Mouse (Mus musculus): ENCODE measurements around the gene Rae1. TPM values are rescaled to one million over a fixed set of nuclear protein-coding genes. Genes with fewer than 3 reads are reported as not detected.

Gene Rae1
- polyA plus RNA-seq, 1 experiment from 2014 or later, result 95.8 TPM

GRCm38 (mm10) chr2:173010220-173010717 lies 10.4 kb downstream of the Rae1 start:
- Histone ChIP-seq H3K4me2 (ENCODE audit: low read depth, low read length) (no peak overlapping the region), H3K9ac (ENCODE audit: low read length) (no peak overlapping the region), H3K4me1 (ENCODE audit: control insufficient read depth, insufficient read depth, low read length) (no peaks in the 10 kb centered on the region; the same call in 1 of the 2 replicates), H3K4me3 (ENCODE audit: low read length) (no peak overlapping the region), H3K27ac (ENCODE audit: low read length) (no peak overlapping the region), H3K36me3 (ENCODE audit: control insufficient read depth, insufficient read depth) (peaks cover 82% of the 10 kb centered on the region), H3K27me3 (ENCODE audit: control insufficient read depth, insufficient read depth, low read length) (no peaks in the 10 kb centered on the region), H3K9me3 (replicated peaks; ENCODE audit: control insufficient read depth, low read length) (no peaks in the 10 kb centered on the region)
- no peak for ATAC-seq (replicated peaks; ENCODE audit: extremely low read depth, insufficient read depth, low FRiP score)
- 70% methylated on average over 3 of the region's 3 CpGs for WGBS

GRCm38 (mm10) chr2:173011440-173011839 lies 11.5 kb downstream of the Rae1 start:
- H3K4me2 ChIP-seq (ENCODE audit: low read depth, low read length), result no peak overlapping the region
- WGBS, result 93% methylated on average over 8 of the region's 8 CpGs
- no peaks in the 10 kb centered on the region; the same call in 1 of the 2 replicates for H3K4me1 ChIP-seq (ENCODE audit: control insufficient read depth, insufficient read depth, low read length)
- no peak overlapping the region for H3K4me3 ChIP-seq (ENCODE audit: low read length)
- no peaks in the 10 kb centered on the region for H3K9me3 ChIP-seq (replicated peaks; ENCODE audit: control insufficient read depth, low read length)
- peaks cover 76% of the 10 kb centered on the region for H3K36me3 ChIP-seq (ENCODE audit: control insufficient read depth, insufficient read depth)
- H3K27me3 ChIP-seq (ENCODE audit: control insufficient read depth, insufficient read depth, low read length), result no peaks in the 10 kb centered on the region
- H3K9ac ChIP-seq (ENCODE audit: low read length), result no peak overlapping the region
- no peak for ATAC-seq (replicated peaks; ENCODE audit: extremely low read depth, insufficient read depth, low FRiP score)
- H3K27ac ChIP-seq (ENCODE audit: low read length), result no peak overlapping the region

GRCm38 (mm10) chr2:173014741-173015287 lies 14.9 kb downstream of the Rae1 start:
- Histone ChIP-seq H3K27me3 (ENCODE audit: control insufficient read depth, insufficient read depth, low read length) (no peaks in the 10 kb centered on the region), H3K9ac (ENCODE audit: low read length) (no peak overlapping the region), H3K27ac (ENCODE audit: low read length) (no peak overlapping the region), H3K4me2 (ENCODE audit: low read depth, low read length) (no peak overlapping the region), H3K9me3 (replicated peaks; ENCODE audit: control insufficient read depth, low read length) (no peaks in the 10 kb centered on the region), H3K4me1 (ENCODE audit: control insufficient read depth, insufficient read depth, low read length) (peaks cover 22% of the 10 kb centered on the region), H3K4me3 (ENCODE audit: low read length) (no peak overlapping the region), H3K36me3 (ENCODE audit: control insufficient read depth, insufficient read depth) (peaks cover 43% of the 10 kb centered on the region)
- WGBS, result 39% methylated on average over 7 of the region's 7 CpGs
- no peak for ATAC-seq (replicated peaks; ENCODE audit: extremely low read depth, insufficient read depth, low FRiP score)

- Histone ChIP-seq H3K27ac (ENCODE audit: low read length) (peak overlapping the region; percentile 91), H3K9ac (ENCODE audit: low read length) (0 out of 2 replicates have a peak overlapping the region, but pooled peaks have one; percentile 9), H3K4me2 (ENCODE audit: low read depth, low read length) (no peak overlapping the region), H3K9me3 (replicated peaks; ENCODE audit: control insufficient read depth, low read length) (no peaks in the 10 kb centered on the region), H3K36me3 (ENCODE audit: control insufficient read depth, insufficient read depth) (peaks cover 16% of the 10 kb centered on the region), H3K4me3 (ENCODE audit: low read length) (no peak overlapping the region), H3K4me1 (ENCODE audit: control insufficient read depth, insufficient read depth, low read length) (peaks cover 30% of the 10 kb centered on the region), H3K27me3 (ENCODE audit: control insufficient read depth, insufficient read depth, low read length) (no peaks in the 10 kb centered on the region)
- WGBS, result 28% methylated on average over 6 of the region's 6 CpGs
- ATAC-seq (replicated peaks; ENCODE audit: extremely low read depth, insufficient read depth, low FRiP score), result no peak
Measured at GRCm38 (mm10) chr2:173017940-173018339, 18.0 kb downstream of the Rae1 start.

GRCm38 (mm10) chr2:173018618-173019017 lies 18.7 kb downstream of the Rae1 start:
- no peaks in the 10 kb centered on the region for H3K9me3 ChIP-seq (replicated peaks; ENCODE audit: control insufficient read depth, low read length)
- peak overlapping the region; percentile 71 for H3K9ac ChIP-seq (ENCODE audit: low read length)
- ATAC-seq (replicated peaks; ENCODE audit: extremely low read depth, insufficient read depth, low FRiP score), result peak; percentile 62
- H3K4me1 ChIP-seq (ENCODE audit: control insufficient read depth, insufficient read depth, low read length), result peaks cover 36% of the 10 kb centered on the region
- peak overlapping the region; percentile 91 for H3K27ac ChIP-seq (ENCODE audit: low read length)
- H3K4me2 ChIP-seq (ENCODE audit: low read depth, low read length), result peak overlapping the region; percentile 86
- no peaks in the 10 kb centered on the region for H3K27me3 ChIP-seq (ENCODE audit: control insufficient read depth, insufficient read depth, low read length)
- WGBS, result 8% methylated on average over 8 of the region's 8 CpGs
- no peak overlapping the region for H3K4me3 ChIP-seq (ENCODE audit: low read length)
- H3K36me3 ChIP-seq (ENCODE audit: control insufficient read depth, insufficient read depth), result peaks cover 11% of the 10 kb centered on the region

- Histone ChIP-seq H3K27ac (ENCODE audit: low read length) (peak overlapping the region; percentile 91), H3K4me1 (ENCODE audit: control insufficient read depth, insufficient read depth, low read length) (peaks cover 42% of the 10 kb centered on the region)
- ATAC-seq (replicated peaks; ENCODE audit: extremely low read depth, insufficient read depth, low FRiP score), result no peak; the same call in 1 of the 2 replicates
Measured at GRCm38 (mm10) chr2:173019322-173019721, 19.4 kb downstream of the Rae1 start.

GRCm38 (mm10) chr2:173019790-173020189 lies 19.9 kb downstream of the Rae1 start:
- Histone ChIP-seq H3K9me3 (replicated peaks; ENCODE audit: control insufficient read depth, low read length) (no peaks in the 10 kb centered on the region), H3K4me3 (ENCODE audit: low read length) (peak overlapping the region; percentile 51), H3K27me3 (ENCODE audit: control insufficient read depth, insufficient read depth, low read length) (no peaks in the 10 kb centered on the region), H3K4me2 (ENCODE audit: low read depth, low read length) (peak overlapping the region; percentile 86), H3K9ac (ENCODE audit: low read length) (peak overlapping the region; percentile 71), H3K27ac (ENCODE audit: low read length) (peak overlapping the region; percentile 91), H3K4me1 (ENCODE audit: control insufficient read depth, insufficient read depth, low read length) (peaks cover 46% of the 10 kb centered on the region), H3K36me3 (ENCODE audit: control insufficient read depth, insufficient read depth) (peaks cover 9% of the 10 kb centered on the region)
- ATAC-seq (replicated peaks; ENCODE audit: extremely low read depth, insufficient read depth, low FRiP score), result peak; percentile 74
- WGBS, result under 1% methylated on average over 29 of the region's 29 CpGs

More at GRCm38 (mm10) chr2:173019322-173019721, 19.4 kb downstream of the Rae1 start:
- Histone ChIP-seq H3K9me3 (replicated peaks; ENCODE audit: control insufficient read depth, low read length) (no peaks in the 10 kb centered on the region), H3K4me2 (ENCODE audit: low read depth, low read length) (peak overlapping the region; percentile 86), H3K4me3 (ENCODE audit: low read length) (peak overlapping the region; percentile 51), H3K36me3 (ENCODE audit: control insufficient read depth, insufficient read depth) (peaks cover 6% of the 10 kb centered on the region), H3K27me3 (ENCODE audit: control insufficient read depth, insufficient read depth, low read length) (no peaks in the 10 kb centered on the region), H3K9ac (ENCODE audit: low read length) (peak overlapping the region; percentile 71)
- 20% methylated on average over 9 of the region's 9 CpGs for WGBS

- 47% methylated on average over 11 of the region's 11 CpGs for WGBS
- Histone ChIP-seq H3K4me1 (ENCODE audit: control insufficient read depth, insufficient read depth, low read length) (peaks cover 53% of the 10 kb centered on the region), H3K9ac (ENCODE audit: low read length) (peak within 1 kb of the TSS; percentile 71), H3K4me2 (ENCODE audit: low read depth, low read length) (peak within 1 kb of the TSS; percentile 91), H3K4me3 (ENCODE audit: low read length) (peak within 1 kb of the TSS; percentile 51), H3K27me3 (ENCODE audit: control insufficient read depth, insufficient read depth, low read length) (no peaks in the 10 kb centered on the region), H3K27ac (ENCODE audit: low read length) (peak within 1 kb of the TSS; percentile 91), H3K36me3 (ENCODE audit: control insufficient read depth, insufficient read depth) (peaks cover 10% of the 10 kb centered on the region), H3K9me3 (replicated peaks; ENCODE audit: control insufficient read depth, low read length) (no peaks in the 10 kb centered on the region)
- ATAC-seq (replicated peaks; ENCODE audit: extremely low read depth, insufficient read depth, low FRiP score), result no peak
Measured at GRCm38 (mm10) chr2:173020430-173020829, 20.5 kb downstream of the Rae1 start, which contains the start of gene Rbm38. Gene Rbm38, plus strand, starts transcription at chr2:173020498.

GRCm38 (mm10) chr2:173021633-173022055 lies 21.7 kb downstream of the Rae1 start:
- H3K9ac ChIP-seq (ENCODE audit: low read length), result peak overlapping the region; percentile 82
- peaks cover 14% of the 10 kb centered on the region; the same call in 1 of the 2 replicates for H3K36me3 ChIP-seq (ENCODE audit: control insufficient read depth, insufficient read depth)
- 1% methylated on average over 54 of the region's 54 CpGs for WGBS
- peak overlapping the region; percentile 80 for H3K27ac ChIP-seq (ENCODE audit: low read length)
- peak; percentile 69 for ATAC-seq (replicated peaks; ENCODE audit: extremely low read depth, insufficient read depth, low FRiP score)
- no peaks in the 10 kb centered on the region for H3K27me3 ChIP-seq (ENCODE audit: control insufficient read depth, insufficient read depth, low read length)
- H3K4me1 ChIP-seq (ENCODE audit: control insufficient read depth, insufficient read depth, low read length), result peaks cover 65% of the 10 kb centered on the region
- peak overlapping the region; percentile 91 for H3K4me3 ChIP-seq (ENCODE audit: low read length)
- H3K9me3 ChIP-seq (replicated peaks; ENCODE audit: control insufficient read depth, low read length), result no peaks in the 10 kb centered on the region
- H3K4me2 ChIP-seq (ENCODE audit: low read depth, low read length), result peak overlapping the region; percentile 91
